In the genomic region with DNA sequence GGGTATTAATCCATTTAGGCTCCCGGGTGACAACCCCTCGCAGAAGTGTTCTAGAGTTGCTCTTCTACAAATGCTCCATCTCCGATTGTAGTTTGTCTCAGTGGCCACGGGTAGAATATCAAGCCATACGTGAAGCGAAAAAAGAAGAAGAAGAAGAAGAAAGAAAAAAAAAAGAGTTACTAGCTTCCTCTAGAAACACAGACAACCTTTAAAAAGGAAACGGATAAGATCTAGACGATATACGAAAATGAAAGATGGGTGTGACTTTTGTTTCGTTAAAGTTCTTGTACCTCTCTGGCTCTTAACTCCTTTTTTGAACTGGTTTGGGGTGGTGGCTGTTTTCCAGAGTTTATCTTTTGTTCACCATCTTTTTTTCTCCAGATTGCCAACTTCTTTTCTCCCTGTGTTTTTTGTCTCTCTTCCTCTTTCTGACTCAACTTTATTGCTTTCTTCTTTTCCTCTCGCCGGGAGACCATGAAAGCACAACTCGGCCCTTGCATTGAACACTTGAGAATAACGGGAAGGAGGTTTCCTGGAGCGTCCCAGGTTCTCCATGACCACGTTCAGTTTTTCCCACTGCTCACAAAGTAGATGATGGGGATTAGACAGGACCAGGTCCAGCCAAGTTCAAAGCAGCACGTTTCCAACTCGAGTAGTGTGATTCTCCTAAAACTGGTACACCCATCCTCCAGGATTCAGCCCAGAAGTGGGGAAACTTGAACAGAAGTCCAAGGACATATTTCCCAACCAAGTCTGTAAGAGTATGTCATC, we compare ENCODE assay signal across 8 mouse cellular contexts. TPM values are rescaled to one million over a fixed set of nuclear protein-coding genes. Genes with fewer than 3 reads are reported as not detected.
DNase-seq lines count a peak whose midpoint lies in the region; ATAC-seq lines count a peak whose summit lies in the region.

No protein-coding gene starts in this region.

- H3K4me1 ChIP-seq in kidney, embryonic 16.5 days (ENCODE audit: insufficient read depth, low read length): peaks cover 18% of the 10 kb centered on the region
- H3K4me1 ChIP-seq in hindbrain, embryonic 14.5 days (replicated peaks; ENCODE audit: control insufficient read depth, insufficient read depth, low read length): peaks cover 17% of the 10 kb centered on the region
- peaks cover 37% of the 10 kb centered on the region for H3K4me1 ChIP-seq in midbrain, embryonic 10.5 days

- H3K4me3 ChIP-seq in kidney, embryonic 16.5 days (ENCODE audit: low read length): peak overlapping the region; percentile 73
- H3K4me3 ChIP-seq in hindbrain, embryonic 14.5 days (replicated peaks; ENCODE audit: low read length): peak overlapping the region; percentile 64
- peak overlapping the region; percentile 96 for H3K4me3 ChIP-seq in midbrain, embryonic 10.5 days

- no peak for ATAC-seq in kidney, embryonic 16.5 days (ENCODE audit: low FRiP score, low TSS enrichment)
- ATAC-seq in hindbrain, embryonic 14.5 days (ENCODE audit: low FRiP score): no peak

- H3K36me3 ChIP-seq in kidney, embryonic 16.5 days (ENCODE audit: insufficient read depth, low read length): 0 out of 2 replicates have a peak, but pooled peaks cover 2% of the 10 kb centered on the region
- peaks cover 4% of the 10 kb centered on the region; the same call in 1 of the 2 replicates for H3K36me3 ChIP-seq in hindbrain, embryonic 14.5 days (replicated peaks; ENCODE audit: control insufficient read depth, insufficient read depth)
- H3K36me3 ChIP-seq in midbrain, embryonic 10.5 days: peaks cover 5% of the 10 kb centered on the region

- H3K27ac ChIP-seq in kidney, embryonic 16.5 days (ENCODE audit: low read length): no peak overlapping the region
- H3K27ac ChIP-seq in hindbrain, embryonic 14.5 days: no peak overlapping the region
- peak overlapping the region; percentile 97; the same call in 1 of the 2 replicates for H3K27ac ChIP-seq in midbrain, embryonic 10.5 days (replicated peaks)

- H3K4me2 ChIP-seq in kidney, embryonic 16.5 days (replicated peaks; ENCODE audit: low read depth, low read length): peak overlapping the region; percentile 97
- H3K4me2 ChIP-seq in hindbrain, embryonic 14.5 days (replicated peaks): peak overlapping the region; percentile 86

- DNase-seq in kidney, postnatal 14 days: no peak
- peak; percentile 51 for DNase-seq in embryo, embryonic 10.5 days (ENCODE audit: low spot score)
- no peak for DNase-seq in hindbrain, embryonic 14.5 days (ENCODE audit: low spot score)
- peak; percentile 28 for DNase-seq in midbrain, embryonic 10.5 days (ENCODE audit: low spot score)
- no peak for DNase-seq in frontal cortex, postnatal 36 days (ENCODE audit: low spot score in 2 of 2)
- no peak for DNase-seq in urinary bladder, postnatal 25 days (ENCODE audit: low spot score)
- DNase-seq in urinary bladder, postnatal 10 days (ENCODE audit: low spot score): no peak

- H3K27me3 ChIP-seq in kidney, embryonic 16.5 days (ENCODE audit: insufficient read depth, low read length): peaks cover 6% of the 10 kb centered on the region
- H3K27me3 ChIP-seq in hindbrain, embryonic 14.5 days (ENCODE audit: control insufficient read depth, insufficient read depth, low read length): peaks cover 15% of the 10 kb centered on the region
- peaks cover 13% of the 10 kb centered on the region for H3K27me3 ChIP-seq in midbrain, embryonic 10.5 days (ENCODE audit: low read depth, poor library complexity, severe bottlenecking)

- H3K9ac ChIP-seq in kidney, embryonic 16.5 days (replicated peaks; ENCODE audit: low read length): peak overlapping the region; percentile 69; the same call in 1 of the 2 replicates
- no peak overlapping the region for H3K9ac ChIP-seq in hindbrain, embryonic 14.5 days

- no peaks in the 10 kb centered on the region for H3K9me3 ChIP-seq in kidney, embryonic 16.5 days (ENCODE audit: low read length)
- no peaks in the 10 kb centered on the region for H3K9me3 ChIP-seq in hindbrain, embryonic 14.5 days (ENCODE audit: control insufficient read depth, low read length)
- no peaks in the 10 kb centered on the region for H3K9me3 ChIP-seq in midbrain, embryonic 10.5 days (replicated peaks)

- WGBS in kidney, embryonic 16.5 days: 3% methylated on average over 18 of the region's 18 CpGs
- WGBS in hindbrain, embryonic 14.5 days: 2% methylated on average over 18 of the region's 18 CpGs
- 2% methylated on average over 18 of the region's 18 CpGs for WGBS in midbrain, embryonic 10.5 days

RNA-seq across cellular contexts. Expression of gene Mllt3, which starts 1.4 kb away (rescaled TPM):
- 27.5 and 34.8 TPM in 2 replicates for polyA plus RNA-seq in kidney, embryonic 16.5 days (2015; fragmentation: Nextera tagmentation; extraction: Ambion mirVana)
- 68.8 and 72.9 TPM in 2 replicates for polyA plus RNA-seq in hindbrain, embryonic 14.5 days (2014; fragmentation: Nextera tagmentation; extraction: Ambion mirVana)
- 67.2 and 69.6 TPM in 2 replicates for polyA plus RNA-seq in midbrain, embryonic 10.5 days (2016; fragmentation: Nextera tagmentation; extraction: Ambion mirVana)

RNA-seq across cellular contexts. Expression of gene Focad, which starts 59.9 kb away (rescaled TPM):
- 14.8 and 15.5 TPM in 2 replicates for polyA plus RNA-seq in kidney, embryonic 16.5 days (2015; fragmentation: Nextera tagmentation; extraction: Ambion mirVana)
- 15.2 and 18.7 TPM in 2 replicates for polyA plus RNA-seq in hindbrain, embryonic 14.5 days (2014; fragmentation: Nextera tagmentation; extraction: Ambion mirVana)
- polyA plus RNA-seq in midbrain, embryonic 10.5 days (2016; fragmentation: Nextera tagmentation; extraction: Ambion mirVana): 17.6 and 18.1 TPM in 2 replicates

Comparison
In these comparisons a context has a peak if more than half of its experiments do, and no peak if none do; other contexts are left out.
1. DNase-seq: peak in embryo, embryonic 10.5 days (single experiment) and midbrain, embryonic 10.5 days (single experiment); none in kidney, postnatal 14 days (single experiment), hindbrain, embryonic 14.5 days (single experiment), frontal cortex, postnatal 36 days (0 of 2), urinary bladder, postnatal 25 days (single experiment) and urinary bladder, postnatal 10 days (single experiment).
2. Peak in every context shown above with its lines, with median percentiles within 50 percentile points of each other: H3K4me3 ChIP-seq.